Mouse (Mus musculus) MEL (cell line): ENCODE data around the gene Btnl1. TPM values are rescaled to one million over a fixed set of nuclear protein-coding genes. Genes with fewer than 3 reads are reported as not detected.

ENCODE experiments used
- DNase-seq: peaks from one replicate; pipeline ENCODE4 v3.0.0; 2011; ENCODE audit warnings: low read depth, low spot score
- H3K27ac ChIP-seq: 2 replicates; pipeline ENCODE4 v1.5.1; 2012; ENCODE audit warnings: low read depth, mild to moderate bottlenecking, control low read depth, low read length, moderate library complexity; ENCODE audit not compliant: control insufficient read depth
- H3K27me3 ChIP-seq, 2 experiments: fragments of 150-350 bp in 1 of 2; sonication (generic) in 1 of 2; 2 replicates each; pipeline ENCODE4 v1.6.1; 2012; ENCODE audit warnings: low read length in 2 of 2, mild to moderate bottlenecking in 2 of 2, improper control_type of control experiment in 1 of 2, moderate library complexity in 1 of 2; ENCODE audit not compliant: insufficient read depth in 2 of 2, control insufficient read depth in 1 of 2
- H3K36me3 ChIP-seq, 2 experiments: 2 replicates each; pipeline ENCODE4 v1.6.1; 2012 to 2014; ENCODE audit warnings: low read length in 2 of 2, improper control_type of control experiment in 1 of 2, inconsistent platforms in 1 of 2, mild to moderate bottlenecking in 1 of 2; ENCODE audit not compliant: insufficient read depth in 2 of 2, control insufficient read depth in 1 of 2
- H3K4me1 ChIP-seq, 2 experiments: fragments of 150-350 bp in 1 of 2; sonication (generic) in 1 of 2; 2 replicates each; pipeline ENCODE4 v1.6.1; 2012; ENCODE audit warnings: low read length in 2 of 2, improper control_type of control experiment in 1 of 2, mild to moderate bottlenecking in 1 of 2; ENCODE audit not compliant: insufficient read depth in 2 of 2, control insufficient read depth in 1 of 2
- H3K4me3 ChIP-seq, 2 experiments: fragments of 150-350 bp in 1 of 2; sonication (generic) in 1 of 2; 2 replicates each; pipeline ENCODE4 v1.5.1; 2012; ENCODE audit warnings: low read depth in 2 of 2, low read length in 2 of 2, mild to moderate bottlenecking in 2 of 2, moderate library complexity in 2 of 2, control low read depth in 1 of 2, improper control_type of control experiment in 1 of 2; ENCODE audit not compliant: control insufficient read depth in 1 of 2, insufficient read depth in 1 of 2
- H3K79me2 ChIP-seq: 2 replicates; pipeline ENCODE4 v1.6.1; 2012; ENCODE audit warnings: mild to moderate bottlenecking, low read length, moderate library complexity; ENCODE audit not compliant: control insufficient read depth, poor library complexity, insufficient read depth
- H3K9ac ChIP-seq: 2 replicates; pipeline ENCODE4 v1.6.1; 2012; ENCODE audit warnings: low read depth, mild to moderate bottlenecking, control low read depth, low read length, moderate library complexity; ENCODE audit not compliant: control insufficient read depth, poor library complexity, severe bottlenecking
- H3K9me3 ChIP-seq: fragments of 150-350 bp; sonication (generic); replicated peaks from 2 replicates; pipeline ENCODE4 v1.6.1; 2012; ENCODE audit warnings: mild to moderate bottlenecking, low read length, improper control_type of control experiment, moderate library complexity; ENCODE audit not compliant: insufficient read depth
- BHLHE40 ChIP-seq: IDR thresholded peaks from 2 replicates; pipeline ENCODE4 v1.6.1; 2012; ENCODE audit warnings: low read depth, mild to moderate bottlenecking, inconsistent platforms, low read length, improper control_type of control experiment, borderline replicate concordance
- CHD1 ChIP-seq: IDR thresholded peaks from 2 replicates; pipeline ENCODE4 v1.6.1; 2012; ENCODE audit warnings: low read depth, mild to moderate bottlenecking, inconsistent platforms, low read length, improper control_type of control experiment
- CHD2 ChIP-seq: IDR thresholded peaks from 2 replicates; pipeline ENCODE4 v1.6.1; 2011; ENCODE audit warnings: low read length, improper control_type of control experiment
- CTCF ChIP-seq, 3 experiments: IDR thresholded peaks in 2 of 3; conservative IDR thresholded peaks in 1 of 3; 2 replicates each; pipeline ENCODE4 v1.5.1; 2011 to 2012; ENCODE audit warnings: low read length in 3 of 3, low read depth in 2 of 3, mild to moderate bottlenecking in 2 of 3, improper control_type of control experiment in 1 of 3, inconsistent platforms in 1 of 3, mixed read lengths in 1 of 3, moderate library complexity in 1 of 3; ENCODE audit not compliant: control insufficient read depth in 1 of 3, insufficient read depth in 1 of 3, poor library complexity in 1 of 3, severe bottlenecking in 1 of 3
- E2F4 ChIP-seq: IDR thresholded peaks from 2 replicates; pipeline ENCODE4 v1.6.1; 2011; ENCODE audit warnings: low read depth, low read length, improper control_type of control experiment, borderline replicate concordance
- ELF1 ChIP-seq: IDR thresholded peaks from 2 replicates; pipeline ENCODE4 v1.6.1; 2014; ENCODE audit warnings: low read depth, mild to moderate bottlenecking, inconsistent platforms, low read length, improper control_type of control experiment, moderate library complexity
- EP300 ChIP-seq, 2 experiments: IDR thresholded peaks; 2 replicates each; pipeline ENCODE4 v1.6.1; 2011; ENCODE audit warnings: improper control_type of control experiment in 2 of 2, low read length in 2 of 2, low read depth in 1 of 2, mild to moderate bottlenecking in 1 of 2
- ETS1 ChIP-seq: IDR thresholded peaks from 2 replicates; pipeline ENCODE4 v1.6.1; 2012; ENCODE audit warnings: low read depth, mild to moderate bottlenecking, inconsistent platforms, low read length, improper control_type of control experiment, moderate library complexity
- GABPA ChIP-seq: IDR thresholded peaks from 2 replicates; pipeline ENCODE4 v1.6.1; 2012; ENCODE audit warnings: low read depth, mild to moderate bottlenecking, inconsistent platforms, low read length, improper control_type of control experiment, moderate library complexity
- GATA1 ChIP-seq: IDR thresholded peaks from 2 replicates; pipeline ENCODE4 v1.6.1; 2011; ENCODE audit warnings: low read depth, low read length, improper control_type of control experiment
- HCFC1 ChIP-seq: IDR thresholded peaks from 2 replicates; pipeline ENCODE4 v1.6.1; 2012; ENCODE audit warnings: low read depth, mild to moderate bottlenecking, inconsistent platforms, low read length, improper control_type of control experiment, moderate library complexity
- JUND ChIP-seq: IDR thresholded peaks from 2 replicates; pipeline ENCODE4 v1.6.1; 2011; ENCODE audit warnings: low read depth, mild to moderate bottlenecking, improper control_type of control experiment, low read length
- KAT2A ChIP-seq: conservative IDR thresholded peaks from 2 replicates; pipeline ENCODE4 v1.6.1; 2012; ENCODE audit warnings: low read depth, low read length, improper control_type of control experiment, inconsistent platforms
- MAX ChIP-seq: IDR thresholded peaks from 2 replicates; pipeline ENCODE4 v1.6.1; 2011; ENCODE audit warnings: low read length, improper control_type of control experiment
- MAZ ChIP-seq: IDR thresholded peaks from 2 replicates; pipeline ENCODE4 v1.6.1; 2012; ENCODE audit warnings: low read depth, mild to moderate bottlenecking, inconsistent platforms, low read length, improper control_type of control experiment
- MEF2A ChIP-seq: IDR thresholded peaks from 2 replicates; pipeline ENCODE4 v1.6.1; 2014; ENCODE audit warnings: low read depth, mild to moderate bottlenecking, inconsistent platforms, low read length, improper control_type of control experiment; ENCODE audit not compliant: poor library complexity, insufficient replicate concordance, severe bottlenecking; ENCODE audit errors: extremely low read depth
- MXI1 ChIP-seq: IDR thresholded peaks from 2 replicates; pipeline ENCODE4 v1.6.1; 2011; ENCODE audit warnings: mild to moderate bottlenecking, low read depth, low read length, improper control_type of control experiment
- MYB ChIP-seq: IDR thresholded peaks from 2 replicates; pipeline ENCODE4 v1.6.1; 2011; ENCODE audit warnings: mild to moderate bottlenecking, low read depth, low read length, improper control_type of control experiment
- MYC ChIP-seq: IDR thresholded peaks from 2 replicates; pipeline ENCODE4 v1.6.1; 2011; ENCODE audit warnings: low read depth, mild to moderate bottlenecking, low read length, improper control_type of control experiment, moderate library complexity
- NELFE ChIP-seq: IDR thresholded peaks from 2 replicates; pipeline ENCODE4 v1.6.1; 2011; ENCODE audit warnings: low read depth, low read length, improper control_type of control experiment
- NRF1 ChIP-seq: IDR thresholded peaks from 2 replicates; pipeline ENCODE4 v1.6.1; 2014; ENCODE audit warnings: low read depth, mild to moderate bottlenecking, inconsistent platforms, low read length, improper control_type of control experiment, moderate library complexity; ENCODE audit not compliant: poor library complexity, insufficient read depth, severe bottlenecking
- POLR2A ChIP-seq, 2 experiments: IDR thresholded peaks; 2 replicates each; pipeline ENCODE4 v1.6.1; 2011 to 2012; ENCODE audit warnings: low read length in 2 of 2, mild to moderate bottlenecking in 2 of 2, control low read depth in 1 of 2, improper control_type of control experiment in 1 of 2, low read depth in 1 of 2, moderate library complexity in 1 of 2; ENCODE audit not compliant: control insufficient read depth in 1 of 2, insufficient read depth in 1 of 2, poor library complexity in 1 of 2
- POLR2AphosphoS2 ChIP-seq: IDR thresholded peaks from 2 replicates; pipeline ENCODE4 v1.6.1; 2011; ENCODE audit warnings: low read length, improper control_type of control experiment
- POLR2AphosphoS5 ChIP-seq: IDR thresholded peaks from 2 replicates; pipeline ENCODE4 v1.6.1; 2012; ENCODE audit warnings: low read depth, borderline replicate concordance, mild to moderate bottlenecking, inconsistent platforms, low read length, moderate library complexity, mixed read lengths
- RAD21 ChIP-seq: IDR thresholded peaks from 2 replicates; pipeline ENCODE4 v1.6.1; 2011; ENCODE audit warnings: mild to moderate bottlenecking, low read depth, low read length, improper control_type of control experiment
- RCOR1 ChIP-seq: IDR thresholded peaks from 2 replicates; pipeline ENCODE4 v1.6.1; 2012; ENCODE audit warnings: low read depth, mild to moderate bottlenecking, inconsistent platforms, low read length, improper control_type of control experiment
- SIN3A ChIP-seq: IDR thresholded peaks from 2 replicates; pipeline ENCODE4 v1.6.1; 2012; ENCODE audit warnings: low read length, improper control_type of control experiment, inconsistent platforms
- SMC3 ChIP-seq: IDR thresholded peaks from 2 replicates; pipeline ENCODE4 v1.6.1; 2011; ENCODE audit warnings: low read depth, low read length, improper control_type of control experiment
- TAL1 ChIP-seq: IDR thresholded peaks from 2 replicates; pipeline ENCODE4 v1.6.1; 2012; ENCODE audit warnings: mild to moderate bottlenecking, inconsistent platforms, low read length, moderate library complexity, mixed read lengths
- TBP ChIP-seq: IDR thresholded peaks from 2 replicates; pipeline ENCODE4 v1.8.0; 2011; ENCODE audit warnings: low read depth, low read length, improper control_type of control experiment
- TCF12 ChIP-seq: IDR thresholded peaks from 2 replicates; pipeline ENCODE4 v1.6.1; 2014; ENCODE audit warnings: low read depth, mild to moderate bottlenecking, inconsistent platforms, low read length, improper control_type of control experiment, moderate library complexity
- UBTF ChIP-seq: IDR thresholded peaks from 2 replicates; pipeline ENCODE4 v1.6.1; 2012; ENCODE audit warnings: low read depth, mild to moderate bottlenecking, inconsistent platforms, low read length, improper control_type of control experiment, moderate library complexity, borderline replicate concordance; ENCODE audit not compliant: insufficient read depth
- USF2 ChIP-seq, 2 experiments: IDR thresholded peaks; 2 replicates each; pipeline ENCODE4 v1.6.1; 2011 to 2012; ENCODE audit warnings: improper control_type of control experiment in 2 of 2, low read length in 2 of 2, borderline replicate concordance in 1 of 2, inconsistent platforms in 1 of 2, low read depth in 1 of 2, mild to moderate bottlenecking in 1 of 2; ENCODE audit not compliant: insufficient read depth in 1 of 2
- ZC3H11A ChIP-seq: IDR thresholded peaks from 2 replicates; pipeline ENCODE4 v1.6.1; 2012; ENCODE audit warnings: low read depth, mild to moderate bottlenecking, inconsistent platforms, low read length, improper control_type of control experiment
- ZKSCAN1 ChIP-seq: IDR thresholded peaks from 2 replicates; pipeline ENCODE4 v1.6.1; 2012; ENCODE audit warnings: low read depth, mild to moderate bottlenecking, inconsistent platforms, low read length, improper control_type of control experiment, moderate library complexity
- ZMIZ1 ChIP-seq: IDR thresholded peaks from 2 replicates; pipeline ENCODE4 v1.6.1; 2012; ENCODE audit warnings: low read depth, mild to moderate bottlenecking, inconsistent platforms, low read length, improper control_type of control experiment, moderate library complexity
- ZNF384 ChIP-seq: IDR thresholded peaks from 2 replicates; pipeline ENCODE4 v1.6.1; 2012; ENCODE audit warnings: low read depth, mild to moderate bottlenecking, inconsistent platforms, low read length, improper control_type of control experiment
- polyA plus RNA-seq, 2 experiments: library from polyadenylated mRNA; stranded (reverse) in 1 of 2; unstranded in 1 of 2; fragments of >175 nt in 1 of 2; fragments of >200 nt in 1 of 2; gene quantifications; 2 replicates each; pipeline versions ENCODE4 v1.2.1 to v1.2.4; 2012; ENCODE audit warnings: low replicate concordance in 2 of 2, low read depth in 1 of 2; ENCODE audit not compliant: insufficient read length in 2 of 2, insufficient read depth in 1 of 2, missing spikeins in 1 of 2
- total RNA-seq: library from RNA; depleted of rRNA; stranded (reverse); fragments of 300-350 nt; gene quantifications from 2 replicates; pipeline ENCODE4 v1.2.3, GENCODE M21; 2012

Gene Btnl1
- total and polyA plus RNA-seq, 3 experiments: 0.17 TPM; not detected in 2

DNA sequence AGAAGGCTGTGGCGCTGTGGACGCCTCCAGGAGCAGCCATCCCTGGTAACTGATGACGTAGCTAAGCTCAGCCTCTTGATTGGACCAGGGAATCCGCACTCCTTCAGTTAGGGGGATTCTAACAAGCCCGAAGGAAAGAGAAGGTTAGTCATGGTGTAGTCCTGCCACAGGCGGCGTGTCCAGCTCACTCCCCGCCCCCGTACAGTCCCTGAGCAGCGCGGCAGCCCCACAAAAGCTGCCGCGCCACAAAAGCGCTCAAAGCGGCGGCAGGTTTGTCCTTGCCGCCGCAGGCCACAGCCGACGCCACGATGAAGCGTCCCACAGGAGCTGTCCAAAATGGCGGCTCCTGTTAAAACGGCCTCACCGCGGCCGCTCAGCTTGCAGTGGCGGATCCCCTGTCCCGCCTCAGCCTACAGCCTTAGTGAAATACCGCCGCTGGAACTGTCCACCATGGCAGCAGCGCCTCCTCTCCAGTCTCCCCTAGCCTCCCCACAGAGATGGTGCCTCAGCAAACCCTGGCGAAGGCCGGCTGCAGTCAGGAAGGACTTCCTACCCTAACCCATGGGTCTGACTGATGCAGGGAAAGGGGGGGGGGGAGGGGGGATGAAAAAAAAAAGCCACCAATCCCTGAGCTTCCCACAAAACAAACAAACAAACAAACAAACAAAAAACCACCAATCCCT is 21.9 kb downstream of the Btnl1 start, which contains the start of gene BC051142:
Gene BC051142, plus strand, starts transcription at position 110 of the 683 bp plus-strand sequence.
- Histone ChIP-seq H3K9ac (peak within 1 kb of the TSS; percentile 77), H3K79me2 (no peaks in the 10 kb centered on the region; the same call in 1 of the 2 replicates), H3K27me3 (peaks cover 6 to 7% of the 10 kb centered on the region in 2 experiments), H3K4me3 (peak within 1 kb of the TSS; percentile 59 to 61), H3K27ac (no peak within 1 kb of the TSS), H3K4me1 (no peaks in the 10 kb centered on the region; a peak in 1 of 4 replicates), H3K9me3 (no peaks in the 10 kb centered on the region), H3K36me3 (no peaks in the 10 kb centered on the region; a peak in 1 of 4 replicates)
- peak; percentile 92 for DNase-seq
- TF ChIP-seq TBP (0 out of 2 replicates have a peak, but pooled peaks have one; percentile 31), POLR2AphosphoS2 (no peak), SMC3 (no peak), MYB (no peak), E2F4 (no peak), GABPA (no peak), NRF1 (no peak), NELFE (0 out of 2 replicates have a peak, but pooled peaks have one; percentile 22), MAX (peak; percentile 20; the same call in 1 of the 2 replicates), MYC (no peak), POLR2AphosphoS5 (no peak), USF2 (IDR thresholded peaks at IDR 0.05; ENCODE audit: borderline replicate concordance in 1 of 2, insufficient read depth in 1 of 2, low read depth in 1 of 2, low read length in 2 of 2) (no peak), CHD2 (peak; percentile 92), MEF2A (no peak), CHD1 (no peak), ZMIZ1 (no peak), ZKSCAN1 (no peak), ELF1 (no peak), TAL1 (no peak), KAT2A (no peak), MAZ (no peak), UBTF (no peak), ETS1 (no peak), GATA1 (no peak), POLR2A (IDR thresholded peaks at IDR 0.05; ENCODE audit: control insufficient read depth in 1 of 2, insufficient read depth in 1 of 2, low read depth in 1 of 2, low read length in 2 of 2, poor library complexity in 1 of 2) (peak; percentile 50 to 54; a peak in 3 of 4 replicates), MXI1 (no peak), BHLHE40 (no peak), RAD21 (no peak), ZC3H11A (no peak), RCOR1 (no peak), SIN3A (peak; percentile 28; the same call in 1 of the 2 replicates), EP300 (IDR thresholded peaks at IDR 0.05; ENCODE audit: low read depth in 1 of 2, low read length in 2 of 2) (no peak), JUND (no peak), CTCF (IDR thresholded peaks at IDR 0.05 in 2 of 3, conservative IDR thresholded peaks at IDR 0.05 in 1 of 3; ENCODE audit: control insufficient read depth in 1 of 3, insufficient read depth in 1 of 3, low read depth in 2 of 3, low read length in 3 of 3, poor library complexity in 1 of 3, severe bottlenecking in 1 of 3) (no peak), TCF12 (no peak), ZNF384 (no peak), HCFC1 (no peak)
